Mouse (Mus musculus): ENCODE measurements around the gene Gm49396.

The Gm49396 gene

DNA sequence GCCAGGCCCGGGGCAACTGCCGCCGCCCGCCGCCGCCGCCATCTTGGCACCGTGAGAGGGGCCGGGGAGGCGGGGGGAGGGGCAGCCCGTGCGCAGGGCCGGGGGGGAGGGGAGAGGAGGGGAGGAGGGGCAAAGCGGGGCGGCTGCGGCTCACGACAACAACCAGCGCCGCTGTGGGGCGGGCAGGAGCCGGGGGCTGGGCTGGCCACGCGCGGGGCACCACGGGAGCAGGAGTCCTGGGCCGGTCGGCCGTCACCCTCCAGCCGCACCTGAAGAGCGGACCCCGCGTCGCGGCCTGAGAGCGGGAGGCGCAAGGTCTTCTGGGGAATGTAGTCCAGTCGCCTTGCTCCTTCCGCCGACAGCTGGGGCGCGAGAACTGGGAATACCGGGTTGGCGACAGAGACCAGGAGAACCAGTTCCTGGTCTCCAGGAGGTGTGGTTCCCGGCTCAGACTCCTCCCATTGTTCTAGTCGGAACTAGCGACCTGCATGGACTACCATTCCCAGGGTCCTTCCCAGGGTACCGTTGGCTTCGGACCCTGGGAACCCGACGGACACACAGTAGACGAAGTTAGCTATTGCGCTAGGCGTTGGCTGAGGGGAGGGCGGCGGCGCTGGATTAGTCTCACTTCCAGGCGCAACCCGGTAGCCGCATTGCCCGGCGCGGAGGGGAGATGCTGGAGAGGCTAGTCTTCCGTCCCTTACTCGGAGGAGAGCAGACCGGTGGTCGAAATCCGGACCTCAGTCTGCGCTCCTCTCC lies 25.7 kb downstream of the Gm49396 start, which contains the start of gene Kmt2b:
Gene Kmt2b, minus strand, starts transcription at position 51 of the 759 bp plus-strand sequence.
- DNase-seq, result peak; percentile 95 to 98

- DNase-seq, result peak; percentile 95 to 97
Measured at GRCm38 (mm10) chr7:30589435-30590301, 26.5 kb downstream of the Gm49396 start.

- no peak for DNase-seq
Measured at GRCm38 (mm10) chr7:30590927-30591604, 27.9 kb downstream of the Gm49396 start.

- peak; percentile 42 to 62 for DNase-seq
Measured at GRCm38 (mm10) chr7:30591605-30591951, 28.4 kb downstream of the Gm49396 start.

- DNase-seq, result no peak
Measured at GRCm38 (mm10) chr7:30592772-30593423, 29.8 kb downstream of the Gm49396 start.

DNA sequence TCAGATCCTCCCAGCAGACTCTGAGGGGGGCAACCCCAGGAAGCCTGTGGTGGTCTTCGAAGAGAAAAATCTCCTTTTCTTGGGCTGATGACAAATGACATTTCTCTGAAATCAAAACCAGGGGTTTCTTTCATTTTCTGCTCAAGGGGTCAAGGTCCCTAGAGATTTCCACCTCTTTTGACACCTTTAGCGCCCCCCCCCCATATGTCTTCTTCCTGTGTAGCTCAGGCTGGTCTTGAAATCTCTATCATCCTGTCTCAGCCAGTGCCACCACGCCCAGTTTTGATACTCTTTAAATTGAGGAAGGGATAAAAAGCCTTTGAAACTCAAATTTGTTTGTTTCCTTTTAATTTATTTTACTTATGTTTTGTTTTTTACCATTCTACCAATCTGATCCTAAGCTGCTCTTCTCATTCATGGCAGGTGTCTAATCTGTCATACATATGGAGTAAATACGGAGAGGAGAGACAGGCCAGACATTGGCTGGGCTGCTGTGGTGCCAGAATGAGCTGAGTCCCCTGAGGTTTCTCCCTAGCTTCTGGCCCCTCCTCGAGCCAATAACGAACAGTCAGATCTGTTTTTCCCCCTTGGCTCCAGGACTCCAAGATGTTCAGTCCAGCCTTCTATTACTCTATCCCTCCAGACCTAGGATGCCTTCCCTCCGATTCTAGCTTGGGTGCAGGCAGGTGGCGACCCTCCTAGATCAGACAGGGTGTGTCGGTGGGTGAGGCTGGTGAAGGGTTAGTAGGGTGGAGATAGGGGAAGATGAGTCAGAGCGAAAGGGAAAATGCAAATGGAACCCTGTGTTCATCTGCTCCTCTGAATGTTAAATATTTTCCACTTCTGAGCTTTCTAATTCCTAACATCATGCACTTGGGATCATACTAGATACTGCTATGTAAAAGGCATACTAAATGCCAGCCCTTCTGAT lies 30.7 kb downstream of the Gm49396 start:
- DNase-seq, result peak in 1 of 2 experiments; percentile 51

- no peak for DNase-seq
Measured at GRCm38 (mm10) chr7:30594510-30595024, 31.4 kb downstream of the Gm49396 start.

DNA sequence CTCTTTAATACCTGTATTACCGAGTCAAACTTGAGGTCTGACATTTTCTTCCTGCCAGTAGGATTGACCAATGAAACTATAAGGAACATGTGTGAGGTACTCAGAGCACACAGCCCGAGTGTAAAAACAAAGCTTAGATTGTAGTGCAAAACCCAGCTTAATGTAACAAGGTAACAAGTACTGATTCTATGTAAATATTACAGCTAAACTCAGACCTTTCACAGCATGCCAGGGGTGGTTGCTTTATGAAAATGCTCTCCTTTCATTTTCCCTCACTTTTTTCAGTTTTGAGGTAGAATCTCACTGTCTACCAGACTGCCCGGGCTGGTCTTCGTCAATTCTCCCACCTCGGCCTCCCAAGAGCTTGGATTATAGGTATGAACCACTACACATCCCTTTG lies 32.9 kb downstream of the Gm49396 start:
- no peak for DNase-seq

GRCm38 (mm10) chr7:30596811-30597210 lies 33.7 kb downstream of the Gm49396 start:
- DNase-seq, result no peak

DNA sequence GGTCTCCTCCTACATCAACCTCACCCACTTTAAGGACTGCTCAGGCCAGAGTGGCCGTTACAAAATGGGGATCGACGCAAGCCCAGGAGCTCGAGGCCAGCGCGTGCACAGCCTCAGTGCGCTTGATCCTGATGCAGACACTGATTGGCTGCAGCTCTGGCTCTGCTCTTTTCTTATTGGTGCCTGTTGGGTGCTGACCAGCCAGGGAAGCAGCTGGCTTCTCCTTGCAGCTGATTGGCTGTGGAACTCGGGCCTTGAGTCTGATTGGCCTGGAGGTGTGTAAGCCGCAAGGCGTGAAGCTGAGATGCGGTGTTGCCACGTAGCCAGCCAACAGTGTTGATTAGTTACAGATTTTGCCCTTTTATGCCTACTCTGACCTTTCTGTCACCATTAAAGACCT lies 35.6 kb downstream of the Gm49396 start, which contains the start of gene Zbtb32:
Gene Zbtb32, minus strand, starts transcription at position 124 of the 400 bp plus-strand sequence.
- DNase-seq, result no peak

DNA sequence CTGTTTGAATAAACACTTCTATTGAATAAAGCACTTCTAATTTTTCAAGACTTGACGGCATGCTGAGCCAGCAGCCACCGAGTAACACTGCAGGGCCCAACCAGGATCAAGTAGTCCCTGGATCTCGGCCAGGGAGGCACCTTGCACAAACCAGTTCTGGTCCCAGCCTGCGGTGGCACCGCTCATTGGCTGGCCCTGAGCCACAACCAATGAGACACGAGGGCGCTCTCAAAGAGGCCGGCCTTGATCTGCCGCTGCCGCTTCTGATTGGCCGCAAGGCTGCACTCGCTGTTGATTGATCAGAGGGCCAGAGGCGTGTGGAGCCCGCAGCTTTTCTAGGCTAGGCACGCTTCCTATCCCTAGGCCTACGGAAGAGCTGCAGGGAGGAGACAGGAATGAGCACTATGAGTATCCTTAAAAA lies 36.8 kb downstream of the Gm49396 start:
- DNase-seq, result peak; percentile 98

DNA sequence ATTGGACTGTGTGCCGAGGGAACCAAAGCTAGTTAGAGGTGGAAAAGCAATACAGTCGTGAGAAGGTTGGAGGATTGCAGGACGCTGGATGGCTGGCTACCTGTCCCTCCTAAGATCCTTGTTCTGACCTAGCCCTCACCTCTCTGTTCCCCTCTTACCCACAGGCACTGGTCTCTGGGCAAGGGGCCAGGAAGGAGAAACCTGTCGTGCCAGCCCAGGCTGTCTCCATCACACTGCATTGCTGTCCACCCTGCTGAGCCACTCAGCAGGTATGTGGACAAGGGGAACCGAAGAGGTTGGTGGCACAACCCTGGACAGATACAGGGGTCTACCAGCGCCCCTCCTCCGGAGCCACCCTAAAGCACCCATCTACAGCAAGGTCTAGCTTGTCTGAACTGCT lies 37.5 kb downstream of the Gm49396 start:
- DNase-seq, result peak; percentile 49 to 55

DNA sequence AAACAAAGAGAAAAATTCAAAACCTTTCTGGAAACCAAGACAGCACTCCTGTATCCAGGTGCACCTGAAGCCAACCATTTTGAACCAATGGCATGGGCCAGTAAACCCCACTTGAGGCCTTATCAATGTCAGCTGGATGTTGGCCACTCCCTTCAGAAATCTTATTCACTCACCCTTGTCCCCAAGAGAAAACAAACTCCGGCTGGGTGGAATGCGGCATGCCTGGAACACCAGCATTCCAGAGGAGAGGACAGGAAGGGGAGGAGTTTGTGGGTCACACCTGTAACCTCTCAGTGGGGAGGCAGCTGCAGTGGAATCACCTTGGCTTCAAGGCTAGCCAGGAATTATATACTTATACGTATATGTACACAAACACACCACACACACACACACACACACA lies 39.4 kb downstream of the Gm49396 start:
- no peak for DNase-seq

DNA sequence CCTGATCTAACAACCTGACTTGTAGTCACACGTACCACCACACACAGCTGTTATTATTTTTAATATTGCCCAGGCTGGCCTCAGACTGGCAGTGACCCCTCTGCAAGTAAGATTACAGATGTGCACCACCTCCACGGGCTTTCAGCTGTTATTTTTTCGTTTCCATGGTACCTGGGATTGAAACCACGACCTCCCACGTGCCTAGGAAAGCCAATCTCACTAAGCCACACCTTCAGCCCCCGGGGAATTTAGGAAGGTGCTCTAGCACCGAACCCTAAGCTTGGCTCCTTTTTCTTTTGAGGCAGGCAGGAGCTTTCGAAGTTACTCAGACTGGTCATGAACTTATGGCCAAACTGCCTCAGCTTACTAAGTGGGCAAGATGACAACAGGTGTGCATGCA lies 41.3 kb downstream of the Gm49396 start:
- DNase-seq, result no peak

- DNase-seq, result no peak
Measured at GRCm38 (mm10) chr7:30604944-30605343, 41.8 kb downstream of the Gm49396 start.

DNA sequence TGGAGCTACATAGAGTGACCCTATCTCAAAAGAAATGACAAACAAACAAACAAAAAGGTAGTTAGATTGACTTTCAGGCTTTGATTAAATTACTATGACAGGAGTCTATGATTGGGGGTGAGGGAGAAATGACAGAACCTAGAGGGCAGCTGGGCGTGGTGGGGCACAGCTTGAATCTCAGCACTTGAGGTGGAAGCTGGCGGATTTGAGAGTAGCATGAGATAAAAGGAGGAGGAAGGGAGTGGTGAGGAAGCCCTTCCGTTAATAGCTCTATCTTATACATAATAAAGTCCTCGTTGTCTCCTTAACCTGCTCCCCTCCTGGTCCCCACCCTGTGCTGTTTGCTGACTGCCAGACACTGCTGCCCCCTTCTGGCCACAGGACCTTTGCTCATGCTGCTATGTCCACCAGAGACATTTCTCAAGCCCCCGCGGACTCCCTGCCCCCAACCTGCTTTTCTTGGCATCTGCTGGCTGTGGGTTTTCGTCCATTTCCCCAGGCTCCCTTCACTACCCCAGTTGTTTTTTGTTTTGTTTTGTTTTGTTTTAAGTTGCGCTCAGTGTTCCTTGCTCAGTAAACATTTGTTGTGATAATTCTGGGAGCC lies 44.7 kb downstream of the Gm49396 start:
- peak; percentile 82 to 85 for DNase-seq

DNA sequence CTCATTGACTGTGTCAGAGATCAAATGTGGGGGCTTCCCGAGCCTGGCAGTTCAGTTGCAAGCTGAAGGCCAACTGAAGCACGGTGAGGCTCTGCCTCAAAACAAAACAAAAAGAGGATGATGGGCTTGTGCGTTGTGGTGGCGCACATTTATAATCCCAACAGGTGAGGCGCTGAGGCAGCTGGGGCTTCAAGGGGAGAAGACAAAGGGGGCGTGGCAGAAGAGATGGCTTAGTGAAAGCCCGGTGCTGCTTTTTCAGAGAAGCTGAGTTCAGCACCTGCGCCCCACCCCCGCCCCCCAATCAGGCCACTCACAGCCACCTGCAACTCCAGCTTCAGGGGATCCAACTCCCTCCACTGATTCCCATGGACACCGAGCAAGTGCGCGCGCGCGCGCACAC lies 45.3 kb downstream of the Gm49396 start:
- no peak for DNase-seq

DNA sequence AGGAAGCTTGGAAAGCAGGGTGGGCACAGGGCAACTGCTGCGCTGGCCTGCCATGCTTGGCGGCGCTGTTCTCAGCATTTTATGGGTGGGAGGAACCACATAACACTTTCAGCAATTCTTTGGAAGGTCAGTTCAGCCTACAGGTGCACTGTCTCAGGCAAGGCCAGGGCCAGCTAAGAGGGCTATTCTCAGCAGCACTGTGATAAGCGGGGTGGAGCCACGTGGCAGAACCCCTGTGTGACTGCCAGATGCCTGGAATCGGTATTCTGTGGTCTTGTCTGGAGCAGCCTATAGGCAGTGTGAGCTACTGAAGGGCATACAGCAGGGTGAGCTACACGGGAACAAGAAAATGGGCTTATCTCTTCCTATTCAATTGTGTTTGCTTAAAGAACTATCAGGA lies 46.9 kb downstream of the Gm49396 start:
- DNase-seq, result no peak

- no peak for DNase-seq
Measured at GRCm38 (mm10) chr7:30612654-30613402, 49.7 kb downstream of the Gm49396 start, which contains the start of gene Upk1a. Gene Upk1a (minus strand): TSS chr7:30612847.

- DNase-seq, result peak; percentile 76 to 86
Measured at GRCm38 (mm10) chr7:30613529-30614112, 50.5 kb downstream of the Gm49396 start.

Data from cerebellum, postnatal 10 days (tissue).